Mouse (Mus musculus) urinary bladder, adult 2 months (tissue): ENCODE data around the gene Ganc. TPM values are rescaled to one million over a fixed set of nuclear protein-coding genes. Genes with fewer than 3 reads are reported as not detected.
A peak's percentile ranks its signal among the peaks of the same experiment; 100 is the strongest.

ENCODE experiments used
- DNase-seq: peaks from one replicate; pipeline ENCODE4 v3.0.0; 2022; ENCODE audit warnings: low spot score
- polyA plus RNA-seq: library from polyadenylated mRNA; depleted of rRNA; stranded (reverse); fragments of >200 nt; gene quantifications from 2 replicates; pipeline ENCODE4 v1.2.3, GENCODE M21; 2012; rRNA removed

Ganc gene
- polyA plus RNA-seq: 13.5 and 14.7 TPM in 2 replicates

DNA sequence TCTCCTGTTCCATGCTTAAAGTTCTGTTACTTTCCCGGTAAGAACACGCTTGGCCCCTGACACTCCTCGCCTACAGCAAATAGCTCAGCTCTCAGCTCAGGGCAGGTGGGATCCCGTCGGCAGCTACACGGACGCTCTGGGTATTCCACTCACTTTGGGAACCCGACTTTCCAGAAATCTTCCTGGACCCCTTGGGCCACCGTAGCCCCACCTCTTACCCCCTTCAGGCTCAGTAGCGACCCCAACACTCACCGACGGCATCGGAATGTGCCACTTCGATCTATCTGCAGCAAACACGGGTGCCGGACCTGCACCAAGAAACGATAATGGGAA, at the start of gene Ganc:
Ganc (plus strand) TSS at position 244 of the 333 bp plus-strand sequence.
- DNase-seq: no peak

DNA sequence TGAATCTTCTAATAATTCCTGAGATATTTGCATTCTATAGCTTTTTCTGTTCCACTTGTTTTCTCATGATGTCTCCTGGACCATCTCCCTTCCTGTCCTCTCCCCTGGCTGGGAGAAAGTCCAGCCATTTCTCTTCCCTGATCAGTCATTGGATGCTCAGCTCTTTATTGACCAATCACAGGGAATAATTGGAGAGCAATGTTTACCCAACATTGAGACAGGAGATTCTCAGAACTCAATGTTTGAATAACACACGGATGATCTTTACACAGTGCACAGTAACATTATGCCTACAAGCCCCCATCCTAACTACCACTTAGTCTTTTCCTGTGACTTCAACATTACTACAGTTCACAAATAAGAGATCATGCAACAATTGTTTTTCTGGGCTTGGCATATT, 43.3 kb upstream of the Ganc start:
- no peak for DNase-seq

DNA sequence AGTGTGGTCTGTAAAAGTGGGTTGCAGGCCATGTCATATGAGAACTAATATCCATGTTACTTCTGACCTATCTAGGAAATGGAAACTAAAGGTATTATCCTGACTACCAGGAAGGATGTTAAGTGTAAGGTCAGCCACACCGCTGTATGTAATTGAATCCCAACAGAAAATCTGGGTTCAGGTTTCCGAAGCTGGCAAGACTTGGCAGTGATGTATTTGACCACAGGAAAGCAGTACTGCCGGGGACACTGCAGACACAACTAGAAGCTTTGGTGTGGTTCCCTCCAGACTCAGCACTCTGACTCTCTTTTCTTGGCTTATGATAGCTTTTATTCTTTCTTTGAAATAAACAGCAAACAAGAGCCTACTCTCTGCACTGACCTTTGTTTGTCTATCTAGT, 37.2 kb upstream of the Ganc start:
- DNase-seq: no peak

DNA sequence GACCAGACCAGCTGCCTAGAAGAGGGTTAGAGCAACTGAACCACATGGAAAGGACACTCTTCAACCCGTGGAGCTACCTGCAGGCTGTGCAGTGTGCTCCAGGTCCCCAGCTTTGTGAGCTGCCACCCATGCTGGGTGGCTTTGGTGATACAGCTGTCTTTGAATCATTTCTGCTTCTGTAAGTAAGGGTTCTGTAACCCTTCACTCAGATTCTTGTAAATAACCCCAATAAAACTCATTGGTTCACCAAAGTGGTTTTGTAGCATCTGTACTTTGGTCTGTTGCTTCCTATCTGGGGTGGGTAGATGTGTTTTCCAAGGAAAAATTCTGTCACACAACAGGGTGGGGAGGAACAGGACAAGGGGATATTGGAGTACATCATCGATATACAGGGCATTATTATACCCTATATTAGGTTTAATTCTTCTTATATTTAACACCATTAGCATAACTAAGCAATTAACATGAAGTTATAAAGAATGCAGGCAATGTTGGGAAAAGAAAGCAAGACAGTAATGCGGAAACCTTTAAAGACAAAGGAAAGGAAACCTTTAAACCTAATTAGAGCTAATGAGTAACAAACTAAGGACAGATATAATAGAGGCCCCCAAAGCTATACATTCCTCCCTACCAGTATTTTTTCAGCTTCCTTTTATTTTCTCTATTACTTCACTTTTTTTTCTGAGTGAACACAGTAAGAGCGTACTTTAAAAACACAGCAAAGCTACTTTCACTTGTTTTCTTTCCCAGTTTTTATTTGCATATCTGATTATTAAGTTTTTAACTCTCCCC, 36.1 kb upstream of the Ganc start:
- no peak for DNase-seq

DNA sequence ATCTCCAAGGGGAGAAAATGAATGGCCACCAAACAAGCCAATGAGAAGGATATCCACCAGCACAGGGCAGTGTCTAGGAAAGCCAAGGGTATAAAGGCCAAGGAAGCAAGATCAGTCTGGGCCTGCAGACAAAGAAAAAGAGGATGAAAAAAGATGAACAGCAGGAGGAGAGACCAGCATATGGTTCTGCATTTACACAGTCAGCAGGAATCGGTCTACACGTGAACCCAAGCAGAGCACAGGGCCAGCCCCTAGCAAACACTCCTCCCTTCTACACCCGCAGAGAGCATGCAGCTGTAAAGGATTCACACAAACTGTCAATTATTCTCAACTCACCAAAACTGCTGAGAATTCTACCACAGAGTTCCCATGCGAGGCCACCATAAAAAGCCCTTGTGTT, 29.8 kb upstream of the Ganc start:
- DNase-seq: no peak

DNA sequence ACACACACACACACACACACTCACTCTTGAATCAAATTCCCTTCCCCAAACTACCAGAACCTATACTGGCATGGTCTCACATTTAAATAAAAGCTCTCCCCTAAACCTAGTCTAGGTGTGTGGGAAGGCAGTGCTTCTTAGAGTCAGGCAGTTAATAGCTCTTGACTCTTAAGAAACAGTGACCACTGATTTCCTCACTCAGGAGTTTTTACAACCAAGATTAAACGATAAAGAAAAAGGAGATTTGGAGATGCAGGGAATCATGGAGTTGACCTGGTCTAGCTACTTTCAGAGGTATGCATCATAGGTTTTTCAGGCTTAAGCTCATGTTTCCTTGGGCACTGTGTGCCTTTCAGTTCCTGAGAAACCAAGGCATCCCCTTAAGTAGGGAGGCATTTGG, 17.4 kb upstream of the Ganc start:
- no peak for DNase-seq

DNA sequence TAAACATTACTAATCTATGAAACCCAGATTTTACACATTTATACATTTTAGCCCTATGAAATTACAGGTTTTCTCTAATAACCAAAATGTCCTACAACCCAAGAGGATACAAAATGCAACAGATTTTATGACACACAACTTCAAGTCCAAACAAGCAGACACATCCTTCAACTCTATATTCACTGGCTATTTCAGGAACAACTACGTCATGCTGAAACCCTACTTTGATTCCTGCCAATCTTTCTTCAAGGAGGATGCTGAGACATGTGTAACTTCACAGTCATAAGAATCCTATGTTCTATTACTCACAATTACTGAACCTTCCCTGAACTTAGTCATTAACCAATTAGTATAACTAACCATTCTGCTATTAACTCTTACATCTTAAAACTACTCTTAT, 16.4 kb upstream of the Ganc start:
- DNase-seq: no peak

DNA sequence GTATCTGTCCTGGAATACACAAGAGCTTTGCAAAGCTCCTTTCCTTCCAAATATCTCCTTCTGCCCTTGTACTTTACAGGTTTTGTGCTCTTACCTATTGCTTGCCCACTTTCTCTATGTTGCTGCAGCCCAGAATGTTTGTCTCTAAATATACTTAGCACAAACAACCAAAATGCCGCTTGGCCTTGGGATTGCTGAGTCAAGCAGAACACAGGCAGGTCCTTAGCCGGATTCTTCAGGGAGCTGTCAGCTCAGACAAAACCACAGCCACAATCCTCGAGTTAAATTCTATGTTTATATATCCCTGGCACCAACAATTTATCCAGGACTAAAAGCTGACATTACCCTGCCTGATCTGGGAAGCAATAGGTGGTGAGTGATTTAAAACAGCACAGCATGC, 14.3 kb upstream of the Ganc start:
- no peak for DNase-seq

DNA sequence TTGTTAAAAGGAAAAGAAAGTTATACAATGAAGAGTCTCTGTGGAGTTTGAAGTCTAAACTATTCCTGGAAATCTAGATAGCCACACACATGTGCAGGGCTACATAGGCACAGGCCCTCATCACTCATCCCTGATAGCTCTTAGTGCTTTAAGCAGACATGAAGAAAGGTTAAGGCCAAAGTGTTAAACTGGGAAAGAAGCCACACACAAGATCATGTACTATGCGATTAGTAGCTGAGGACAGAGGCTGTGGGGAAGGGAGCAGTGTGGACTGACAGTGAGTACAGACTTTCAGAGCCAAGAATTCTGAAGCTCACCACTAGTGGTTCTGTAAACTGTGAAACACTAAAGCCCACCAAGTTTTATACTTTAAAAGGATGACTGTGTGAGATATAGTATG, 12.8 kb upstream of the Ganc start:
- no peak for DNase-seq

DNA sequence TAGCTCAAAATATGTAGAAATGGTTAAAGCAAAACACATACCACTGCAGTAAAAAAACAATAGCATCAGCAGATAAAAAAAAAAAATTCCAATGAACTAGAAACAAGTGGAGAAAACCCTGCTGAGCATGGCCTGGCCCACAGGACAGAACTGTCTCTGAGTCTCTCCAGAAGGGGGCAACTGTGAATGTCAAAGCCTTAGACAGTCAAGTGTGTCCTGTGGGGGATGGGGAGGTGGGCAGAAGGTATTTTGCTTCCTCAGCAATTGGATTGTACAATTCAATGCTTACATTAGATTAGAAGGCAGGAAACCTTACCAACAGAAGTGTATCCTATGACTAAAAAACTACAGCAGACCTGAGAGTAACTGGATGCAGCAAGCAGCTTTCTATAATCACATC, 11.3 kb upstream of the Ganc start:
- DNase-seq: no peak

DNA sequence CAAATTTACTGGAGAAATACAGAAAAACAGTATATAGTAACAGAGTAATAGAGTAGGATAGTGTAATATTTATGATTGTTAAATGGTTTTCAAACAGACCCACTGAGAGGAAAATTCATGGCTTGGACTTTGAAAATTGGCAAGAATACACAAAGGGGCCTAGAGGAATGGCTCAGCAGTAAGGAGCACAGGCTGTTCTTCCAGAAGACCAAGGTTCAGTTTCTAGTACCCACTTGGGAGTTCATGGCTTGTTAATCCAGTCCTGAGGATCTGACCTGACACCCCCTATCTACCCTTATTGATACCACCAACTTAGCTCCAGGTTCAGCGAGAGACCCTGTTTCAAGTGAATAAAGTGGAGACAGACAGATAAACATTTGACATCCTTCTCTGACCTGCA, 5.7 kb upstream of the Ganc start:
- no peak for DNase-seq

DNA sequence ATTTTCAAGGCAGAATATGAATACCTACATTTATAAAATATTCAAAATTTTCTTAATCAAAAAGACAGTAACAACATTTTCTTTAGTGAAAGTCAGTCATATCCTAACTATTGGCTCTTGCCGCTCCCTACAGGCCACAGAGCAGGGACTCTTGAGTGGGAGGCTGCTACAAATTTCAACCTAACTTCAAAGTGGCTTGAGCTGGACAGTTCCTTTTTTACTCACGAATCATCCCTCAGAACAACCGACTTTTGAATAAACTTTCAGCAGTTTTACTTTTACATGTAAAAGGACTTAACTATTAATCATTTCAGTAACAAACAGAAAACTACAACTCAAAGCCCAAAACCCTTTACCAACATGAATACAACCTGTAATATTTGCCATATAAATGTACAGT, 883 bp upstream of the Ganc start:
- DNase-seq: no peak

DNA sequence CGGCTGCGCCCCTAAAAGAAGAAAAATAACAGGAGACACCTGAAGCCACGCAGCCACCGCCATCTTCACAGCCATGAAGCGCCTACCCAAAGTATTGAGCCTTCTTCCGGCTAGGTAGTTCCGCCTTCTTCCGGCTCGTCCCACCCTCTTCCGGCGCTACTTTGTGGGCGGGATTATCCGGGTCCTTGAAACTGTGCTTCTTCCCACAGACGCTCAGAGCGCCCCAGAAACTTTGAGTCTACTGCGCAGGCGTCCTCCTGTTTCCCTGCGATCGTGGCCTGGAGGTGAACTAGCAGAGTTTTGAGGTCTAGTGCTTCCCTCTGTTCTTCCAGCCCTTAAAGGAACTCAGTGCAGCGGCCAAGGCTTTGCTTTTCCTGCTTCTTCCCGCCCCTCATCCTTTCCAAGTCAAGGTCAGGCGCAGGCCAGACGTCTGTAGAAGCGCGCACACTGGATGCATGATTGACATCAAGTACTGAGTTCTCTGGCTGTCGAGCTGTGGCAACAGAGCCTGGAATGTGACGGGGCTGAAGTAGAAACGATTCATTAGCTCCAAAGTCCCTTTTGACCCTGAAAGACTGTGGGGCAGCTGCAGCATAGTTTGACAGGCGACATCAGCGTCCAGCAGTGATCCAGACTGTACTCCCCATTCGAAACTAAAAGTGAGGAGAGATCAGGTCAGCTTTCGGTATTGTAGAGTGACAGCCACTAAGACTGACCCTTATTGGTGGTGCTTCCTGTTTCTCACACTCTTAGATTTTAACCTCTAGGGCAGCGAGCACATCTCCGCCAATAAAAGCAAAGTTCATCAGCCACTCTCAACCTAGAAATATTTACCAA, 508 bp downstream of the Ganc start, which contains the start of gene Tmem87a:
Tmem87a (minus strand) TSS at position 128 of the 837 bp plus-strand sequence.
- DNase-seq: peak; percentile 73

DNA sequence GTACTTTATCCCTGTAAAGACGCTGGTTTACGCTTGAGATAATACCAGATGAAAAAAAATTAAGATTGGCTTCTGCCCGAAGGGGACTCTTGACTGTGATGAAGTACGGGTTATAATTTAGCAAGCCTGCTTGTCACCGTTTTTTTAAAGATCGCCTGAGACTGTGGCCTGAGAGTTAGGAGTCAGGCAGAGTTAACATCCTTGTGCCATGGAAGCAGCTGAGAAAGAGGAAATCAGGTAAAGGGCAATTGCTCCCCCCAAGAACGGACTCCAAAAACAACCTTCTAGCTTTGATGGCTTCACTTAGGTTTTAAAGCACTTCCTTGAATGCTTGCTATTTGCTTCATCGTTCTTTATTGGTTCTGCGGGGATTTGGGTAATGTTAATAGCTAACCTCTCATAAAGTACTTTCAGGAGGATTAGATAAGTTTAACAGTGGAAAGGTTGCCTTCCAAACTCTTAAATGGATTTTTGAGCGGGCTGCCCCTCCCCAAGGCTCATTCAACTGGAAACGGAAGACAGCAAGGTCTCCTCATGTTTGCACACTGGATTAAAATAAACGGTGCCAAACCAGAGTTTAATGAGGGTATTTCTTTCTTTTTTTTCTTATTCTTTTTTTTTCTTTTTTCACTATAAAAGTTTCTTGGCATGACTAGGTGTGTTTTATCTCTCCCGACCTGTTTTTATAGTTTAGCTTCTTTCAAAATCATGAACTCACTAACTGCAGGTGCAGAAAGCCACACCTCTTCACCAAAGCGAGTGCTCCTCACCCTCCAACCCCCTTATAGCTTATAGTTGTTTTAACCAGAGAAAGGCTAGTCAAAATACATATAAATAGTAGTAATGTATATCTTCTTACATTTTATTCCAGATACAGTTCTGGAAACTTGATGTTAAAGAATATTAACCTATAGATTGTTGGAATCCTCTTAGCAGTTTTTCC, 1.4 kb downstream of the Ganc start:
- no peak for DNase-seq

DNA sequence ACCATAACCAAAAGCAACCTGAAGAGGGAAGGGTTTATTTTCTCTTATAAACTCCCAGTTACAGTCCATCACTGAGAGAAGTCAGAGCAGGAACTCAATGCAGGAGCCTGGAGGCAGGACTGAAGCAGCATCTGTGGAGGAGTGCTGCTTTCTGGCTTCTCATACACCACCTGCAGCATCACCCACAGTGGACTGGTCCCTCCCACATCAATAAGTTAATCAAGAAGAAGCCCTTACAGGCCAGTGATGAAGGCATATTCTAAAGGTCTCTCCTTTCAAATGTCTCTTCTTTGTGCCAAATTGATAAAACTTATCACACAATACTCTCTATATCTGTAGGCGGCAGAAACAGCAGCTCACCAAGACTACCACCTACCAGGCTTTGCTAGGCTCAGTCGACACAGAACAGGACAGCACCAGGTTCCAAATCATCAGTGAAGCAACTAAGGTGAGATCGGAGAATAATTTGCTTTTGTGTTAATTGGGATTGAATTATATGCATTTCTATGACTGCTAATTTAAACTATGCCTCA, 7.5 kb downstream of the Ganc start:
- DNase-seq: no peak

DNA sequence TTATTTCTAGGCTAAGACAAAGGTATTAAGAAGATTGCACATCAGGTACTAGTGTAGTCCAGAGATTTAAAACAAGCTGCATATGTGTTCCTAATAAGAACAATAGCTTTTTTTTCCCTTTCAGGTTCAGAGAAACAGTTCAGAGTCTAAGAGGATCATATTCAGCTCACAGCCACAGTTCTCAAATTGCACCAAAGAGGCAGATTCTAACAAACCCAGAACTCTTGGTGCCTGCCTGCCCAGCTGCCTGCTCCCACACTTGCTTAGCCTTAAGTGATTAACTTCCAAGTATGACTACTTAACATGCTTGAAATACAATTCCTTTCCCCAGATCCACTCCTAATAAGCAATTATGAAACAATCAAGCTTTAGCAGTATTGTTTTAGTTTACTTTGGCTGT, 10.4 kb downstream of the Ganc start:
- DNase-seq: no peak

DNA sequence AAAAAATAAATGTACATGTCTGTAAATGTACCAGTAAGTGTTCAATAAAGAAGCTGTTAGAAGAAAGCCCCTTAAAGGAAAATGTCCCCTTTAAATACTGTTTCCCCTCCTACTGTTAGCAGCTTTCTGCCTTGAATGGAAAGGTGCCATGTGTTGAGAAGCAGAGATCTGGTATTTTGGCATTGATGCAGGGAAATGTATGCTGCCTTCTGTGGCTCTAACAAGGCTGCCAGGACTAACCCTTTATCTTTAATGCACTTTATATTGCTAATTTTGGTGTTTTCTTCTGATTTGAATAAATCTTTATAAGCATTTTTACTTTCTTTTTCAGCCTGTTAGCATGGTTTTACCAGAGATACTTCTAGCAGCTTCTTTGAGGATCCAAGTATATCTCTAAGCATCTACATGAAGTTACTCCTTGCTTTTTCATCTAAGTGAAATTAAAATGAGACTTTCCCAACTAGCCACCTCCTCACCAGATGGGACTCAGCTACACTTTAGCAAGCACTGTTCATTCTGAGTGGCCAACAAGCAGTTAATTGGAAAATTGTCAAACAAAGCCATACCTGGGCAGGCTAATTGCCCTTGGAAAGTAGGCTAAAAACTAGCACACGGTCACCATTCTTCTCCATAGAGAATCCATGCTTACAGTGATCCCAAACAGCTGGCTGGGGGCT, 11.2 kb downstream of the Ganc start:
- DNase-seq: no peak

DNA sequence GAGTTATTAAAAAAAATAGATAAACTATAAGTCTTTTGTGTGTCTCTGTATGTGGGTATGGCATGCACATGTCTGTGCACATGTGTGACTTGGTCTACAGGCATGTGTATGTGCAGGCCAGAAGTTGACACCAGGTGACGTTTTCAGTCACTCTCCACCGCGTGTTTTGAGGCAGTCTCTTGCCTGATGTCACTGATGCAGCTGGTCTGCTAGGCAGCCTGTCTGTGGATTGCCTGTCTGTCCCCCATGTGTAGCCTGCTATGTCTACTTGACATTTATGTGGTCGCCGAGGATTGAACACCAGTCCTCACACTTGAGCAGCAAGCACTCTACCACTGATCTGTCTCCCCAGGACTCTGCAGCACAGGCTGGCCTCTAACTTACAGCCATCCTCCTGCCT, 20.7 kb downstream of the Ganc start:
- no peak for DNase-seq

DNA sequence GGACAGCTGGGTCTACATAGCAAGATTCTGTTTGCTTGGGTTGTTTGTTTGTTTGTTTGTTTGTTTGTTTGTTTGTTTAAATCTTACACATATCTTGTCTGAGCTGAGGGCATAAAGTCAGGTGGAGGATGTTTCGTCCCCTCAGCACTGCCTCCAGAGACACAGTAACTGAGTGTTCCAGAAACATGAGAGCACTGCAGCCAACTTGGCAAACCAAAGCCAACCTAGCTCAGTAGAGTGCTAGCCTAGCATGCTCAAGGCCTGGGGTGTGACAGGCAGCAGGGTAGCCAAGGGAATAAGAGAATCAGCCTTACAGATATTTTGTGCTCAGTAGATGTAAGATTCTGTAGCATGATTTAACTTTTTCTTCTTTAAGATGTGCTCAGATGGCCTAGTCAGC, 40.8 kb downstream of the Ganc start:
- no peak for DNase-seq

DNA sequence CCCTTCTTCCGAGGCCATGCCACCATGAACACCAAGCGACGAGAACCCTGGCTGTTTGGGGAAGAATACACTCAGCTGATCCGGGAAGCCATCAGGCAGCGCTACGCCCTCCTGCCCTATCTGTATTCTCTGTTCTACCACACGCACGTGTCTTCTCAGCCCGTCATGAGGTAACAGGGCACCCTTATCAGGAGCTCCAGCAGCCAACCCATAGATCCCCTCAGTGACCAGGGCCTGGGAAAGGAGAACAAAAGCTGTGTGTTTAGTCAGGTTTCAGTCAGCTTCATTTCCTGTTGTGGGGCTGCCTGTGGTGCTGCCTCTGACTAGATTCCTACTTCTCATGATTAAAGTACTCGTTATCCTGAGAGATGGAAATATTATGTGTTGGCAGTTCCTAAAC, 42.7 kb downstream of the Ganc start:
- DNase-seq: no peak

DNA sequence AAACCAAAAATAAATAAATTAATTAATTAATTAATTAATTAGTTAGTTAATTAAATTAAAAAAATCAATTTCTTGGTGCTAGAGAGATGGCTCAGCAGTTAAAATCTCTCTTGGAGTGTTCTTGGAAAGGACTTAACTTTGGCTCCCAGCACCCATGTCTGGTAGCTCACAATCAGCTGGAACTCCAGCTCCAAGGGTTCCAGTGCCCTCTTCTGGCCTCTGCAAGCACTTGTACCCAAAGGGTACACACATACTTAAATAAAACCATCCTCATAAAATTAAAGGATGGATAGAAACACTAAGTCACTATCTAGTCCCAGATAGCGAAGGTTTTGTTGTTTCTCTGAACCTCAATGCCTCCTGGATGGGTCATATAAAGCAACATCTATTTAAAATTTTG, 43.6 kb downstream of the Ganc start:
- no peak for DNase-seq
